23 mouse cellular contexts compared by ENCODE assay signal in genomic region chr1:12555859-12556258, GRCm38 (mm10).
DNase-seq lines count a peak whose midpoint lies in the region; ATAC-seq and TF ChIP-seq lines count a peak whose summit lies in the region.
"Had no signal": no experiment of that assay in that cellular context is flagged by ENCODE, and none has a peak within 500 bp of the region (broad histone marks: within the 10 kb centered on the region; RNA-seq: fewer than 3 reads in every experiment).

No protein-coding gene starts in this region.

- peak overlapping the region; percentile 2; the same call in 1 of the 2 replicates for H3K27ac ChIP-seq in layer of hippocampus, adult 2 months
- H3K27ac ChIP-seq: embryonic facial prominence, embryonic 10.5 days; hindbrain, embryonic 13.5 days; limb, embryonic 15.5 days; midbrain, embryonic 13.5 days; neural tube, embryonic 13.5 days had no signal

- ATAC-seq in megakaryocyte, adult 5-6 weeks (ENCODE audit: poor library complexity, severe bottlenecking), result no peak
- ATAC-seq: inflammation-experienced regulatory T-cells, adult 6 months; lung, postnatal 0 days; midbrain, embryonic 13.5 days had no signal

- no peak for TF ChIP-seq CTCF in layer of hippocampus, adult 2 months (conservative IDR thresholded peaks at IDR 0.05)

- DNase-seq in frontal cortex, postnatal 36 days (ENCODE audit: low spot score in 2 of 2), result peak; percentile 9 to 19
- no peak for DNase-seq in frontal cortex, postnatal 10 days (ENCODE audit: low spot score in 2 of 2)
- DNase-seq in right cerebral cortex, adult 2 months (ENCODE audit: low spot score in 2 of 2), result peak; percentile 13 to 17
- DNase-seq in right cerebral cortex, postnatal 4 days, result no peak
- DNase-seq in layer of hippocampus, adult 2 months (ENCODE audit: low spot score in 2 of 2), result peak in 1 of 2 experiments; percentile 37
- DNase-seq in yolk sac, embryonic 10.5 days (ENCODE audit: low spot score), result no peak
- DNase-seq: B cell, adult 2 months; cerebellum, adult 9-10 months; gastrocnemius, postnatal 10 days; heart, adult 11 months; heart, postnatal 14 days; kidney, adult 2 months; kidney, postnatal 25 days; thymus, postnatal 25 days had no signal

- no peak overlapping the region for H3K4me3 ChIP-seq in layer of hippocampus, adult 2 months
- H3K4me3 ChIP-seq: embryonic facial prominence, embryonic 10.5 days; heart, embryonic 12.5 days; hindbrain, embryonic 13.5 days; limb, embryonic 15.5 days; midbrain, embryonic 13.5 days; neural tube, embryonic 13.5 days had no signal

Comparison
In these comparisons a context has a peak if more than half of its experiments do, and no peak if none do; other contexts are left out.
1. DNase-seq: peak in frontal cortex, postnatal 36 days (2 of 2) and right cerebral cortex, adult 2 months (2 of 2); none in frontal cortex, postnatal 10 days (0 of 2), right cerebral cortex, postnatal 4 days (single experiment) and yolk sac, embryonic 10.5 days (single experiment).